Mouse (Mus musculus) liver, adult 2 months (tissue): ENCODE measurements around the gene Nfe2.
A peak's percentile ranks its signal among the peaks of the same experiment; 100 is the strongest.

ENCODE experiments used
- CTCF ChIP-seq: fragments of 200-500 bp; IDR thresholded peaks from 2 replicates; pipeline ENCODE4 v1.5.1; 2011; ENCODE audit warnings: low read depth, low read length, control low read depth
- POLR2A ChIP-seq: fragments of 200-500 bp; IDR thresholded peaks from 2 replicates; pipeline ENCODE4 v1.6.1; 2011; ENCODE audit warnings: low read length, control low read depth; ENCODE audit not compliant: insufficient read depth; ENCODE audit errors: extremely low read depth

DNA sequence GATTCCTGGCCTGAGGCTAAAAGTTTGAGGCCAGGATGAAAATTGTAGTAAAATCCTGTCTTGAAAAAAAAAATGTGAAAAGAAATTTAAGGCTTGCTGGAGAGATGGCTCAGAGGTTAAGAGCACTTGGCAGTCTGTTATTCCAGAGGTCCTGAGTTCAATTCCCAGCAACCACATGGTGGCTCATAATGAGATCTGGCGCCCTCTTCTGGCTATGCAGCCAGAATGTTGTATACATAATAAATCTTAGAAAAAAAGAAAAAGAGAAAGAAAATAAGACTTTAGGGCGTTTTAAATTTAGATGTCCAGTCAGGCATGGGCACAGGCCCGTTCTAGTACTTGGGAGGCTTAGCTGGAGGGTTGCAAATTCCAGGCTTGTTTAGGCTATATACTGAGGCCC, 21.5 kb upstream of the Nfe2 start:
- TF ChIP-seq POLR2A (no peak), CTCF (0 out of 2 replicates have a peak, but pooled peaks have one; percentile 9)
